Mouse (Mus musculus): ENCODE results near the gene Runx2. TPM values are rescaled to one million over a fixed set of nuclear protein-coding genes. Genes with fewer than 3 reads are reported as not detected.

The Runx2 gene
- total and polyA plus RNA-seq, 3 experiments = not detected

DNA sequence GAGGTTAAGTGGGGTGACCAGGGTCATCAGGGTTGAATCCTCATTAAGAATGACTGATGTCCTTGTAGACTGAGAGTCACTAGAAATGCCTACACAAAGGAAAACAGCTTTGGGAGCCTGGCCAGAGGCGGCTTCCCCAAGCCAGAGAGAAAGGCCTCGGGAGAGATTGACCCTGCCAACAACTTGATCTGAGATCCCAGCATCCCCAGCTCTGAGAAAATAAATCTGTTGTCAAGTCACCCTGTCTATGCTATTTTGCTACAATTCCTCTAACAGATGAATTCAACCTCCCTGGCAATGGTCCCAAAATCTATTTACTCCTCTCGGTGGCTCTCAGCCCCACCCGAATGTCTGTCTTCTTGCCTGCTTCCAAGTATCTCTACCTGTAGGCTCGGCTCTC is 291.7 kb downstream of the Runx2 start:
- Histone ChIP-seq H3K9ac (ENCODE audit: control insufficient read depth, low read depth, low read length, poor library complexity, severe bottlenecking) (no peak overlapping the region), H3K27ac (ENCODE audit: control insufficient read depth, low read depth, low read length) (no peak overlapping the region), H3K79me2 (ENCODE audit: control insufficient read depth, insufficient read depth, low read length, poor library complexity) (no peaks in the 10 kb centered on the region), H3K27me3 (ENCODE audit: control insufficient read depth in 1 of 2, insufficient read depth in 2 of 2, low read length in 2 of 2) (no peaks in the 10 kb centered on the region), H3K9me3 (replicated peaks; ENCODE audit: insufficient read depth, low read length) (no peaks in the 10 kb centered on the region), H3K4me1 (ENCODE audit: control insufficient read depth in 1 of 2, insufficient read depth in 2 of 2, low read length in 2 of 2) (no peaks in the 10 kb centered on the region), H3K4me3 (ENCODE audit: control insufficient read depth in 1 of 2, insufficient read depth in 1 of 2, low read depth in 2 of 2, low read length in 2 of 2) (no peak overlapping the region), H3K36me3 (ENCODE audit: control insufficient read depth in 1 of 2, insufficient read depth in 2 of 2, low read length in 2 of 2) (no peaks in the 10 kb centered on the region)
- TF ChIP-seq TCF12 (IDR thresholded peaks at IDR 0.05; ENCODE audit: low read depth, low read length) (no peak), MEF2A (IDR thresholded peaks at IDR 0.05; ENCODE audit: extremely low read depth, insufficient replicate concordance, low read depth, low read length, poor library complexity, severe bottlenecking) (no peak), TBP (IDR thresholded peaks at IDR 0.05; ENCODE audit: low read depth, low read length) (no peak), ZC3H11A (IDR thresholded peaks at IDR 0.05; ENCODE audit: low read depth, low read length) (no peak), USF2 (IDR thresholded peaks at IDR 0.05; ENCODE audit: borderline replicate concordance in 1 of 2, insufficient read depth in 1 of 2, low read depth in 1 of 2, low read length in 2 of 2) (no peak), NELFE (IDR thresholded peaks at IDR 0.05; ENCODE audit: low read depth, low read length) (no peak), ZKSCAN1 (IDR thresholded peaks at IDR 0.05; ENCODE audit: low read depth, low read length) (no peak), MAX (IDR thresholded peaks at IDR 0.05; ENCODE audit: low read length) (no peak), CHD2 (IDR thresholded peaks at IDR 0.05; ENCODE audit: low read length) (no peak), POLR2AphosphoS2 (IDR thresholded peaks at IDR 0.05; ENCODE audit: low read length) (no peak), ETS1 (IDR thresholded peaks at IDR 0.05; ENCODE audit: low read depth, low read length) (no peak), GATA1 (IDR thresholded peaks at IDR 0.05; ENCODE audit: low read depth, low read length) (no peak), MYB (IDR thresholded peaks at IDR 0.05; ENCODE audit: low read depth, low read length) (no peak), ELF1 (IDR thresholded peaks at IDR 0.05; ENCODE audit: low read depth, low read length) (no peak), EP300 (IDR thresholded peaks at IDR 0.05; ENCODE audit: low read depth in 1 of 2, low read length in 2 of 2) (no peak), CTCF (IDR thresholded peaks at IDR 0.05 in 2 of 3, conservative IDR thresholded peaks at IDR 0.05 in 1 of 3; ENCODE audit: control insufficient read depth in 1 of 3, insufficient read depth in 1 of 3, low read depth in 2 of 3, low read length in 3 of 3, poor library complexity in 1 of 3, severe bottlenecking in 1 of 3) (no peak), MXI1 (IDR thresholded peaks at IDR 0.05; ENCODE audit: low read depth, low read length) (no peak), ZNF384 (IDR thresholded peaks at IDR 0.05; ENCODE audit: low read depth, low read length) (no peak), UBTF (IDR thresholded peaks at IDR 0.05; ENCODE audit: borderline replicate concordance, insufficient read depth, low read depth, low read length) (no peak), JUND (IDR thresholded peaks at IDR 0.05; ENCODE audit: low read depth, low read length) (no peak)
- no peak for DNase-seq (ENCODE audit: low read depth, low spot score)
